Mouse (Mus musculus): Measurements from ENCODE around the gene Gm42688. TPM values are rescaled to one million over a fixed set of nuclear protein-coding genes. Genes with fewer than 3 reads are reported as not detected.
A peak's percentile ranks its signal among the peaks of the same experiment; 100 is the strongest.

The Gm42688 gene
- polyA plus RNA-seq (2012; ENCODE audit: insufficient read depth, insufficient read length, low replicate concordance, missing spikeins): not detected in 2 replicates

GRCm38 (mm10) chr6:83101316-83101687, at the start of gene Gm42688, which contains the start of gene Ccdc142:
Gene Gm42688 (plus strand): TSS chr6:83101617.
Gene Ccdc142 (plus strand): TSS chr6:83101601.
- TF ChIP-seq CTCF (IDR thresholded peaks at IDR 0.05; ENCODE audit: insufficient read depth, low read depth, low read length) (no peak), POLR2A (IDR thresholded peaks at IDR 0.05; ENCODE audit: insufficient read depth, low read depth, low read length) (no peak)
- Histone ChIP-seq H3K4me1 (ENCODE audit: control insufficient read depth, insufficient read depth, low read length) (peaks cover 18% of the 10 kb centered on the region), H3K4me3 (ENCODE audit: insufficient read depth, low read depth, low read length) (peak within 1 kb of the TSS; percentile 70), H3K27ac (ENCODE audit: insufficient read depth, low read depth, low read length) (0 out of 2 replicates have a peak within 1 kb of the TSS, but pooled peaks have one; percentile 10)
- WGBS: under 1% methylated on average over 25 of the region's 25 CpGs

DNA sequence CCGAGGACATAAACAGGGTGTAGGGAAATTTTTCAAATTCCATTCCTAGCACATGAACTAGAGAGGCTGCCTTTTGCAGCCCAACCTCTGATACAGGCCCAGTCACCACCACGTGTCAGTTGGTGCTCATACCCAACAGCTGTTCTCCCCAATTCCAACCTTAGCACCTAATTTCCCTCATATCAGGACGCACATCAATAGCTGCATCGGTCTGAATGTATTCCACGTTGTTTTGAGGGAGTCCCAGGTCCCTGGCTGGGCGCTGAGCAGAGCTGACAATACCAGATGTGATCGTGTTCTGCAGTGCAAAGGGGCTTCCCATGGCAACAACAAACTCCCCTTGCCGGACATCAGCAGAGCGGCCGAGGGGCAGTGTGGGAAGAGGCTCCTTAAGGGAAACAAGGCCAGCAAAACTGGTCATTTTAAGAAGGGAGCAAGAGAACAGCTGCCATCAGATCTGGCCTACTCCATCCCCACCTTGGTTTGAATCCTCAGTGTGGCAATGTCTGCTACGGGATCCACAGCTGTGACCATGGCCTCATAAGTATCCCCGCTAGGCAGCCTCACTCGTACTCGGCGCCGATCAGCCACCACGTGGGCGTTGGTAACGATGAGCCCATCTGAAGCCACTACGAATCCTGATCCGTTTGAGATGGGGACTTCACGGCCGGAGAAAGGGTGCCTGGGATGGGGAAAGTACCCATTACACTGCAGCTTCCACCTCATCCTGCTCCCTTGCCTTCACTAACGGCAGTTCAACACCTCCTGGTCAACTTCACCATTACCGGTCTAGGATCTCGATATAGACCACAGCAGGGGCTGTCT, 48.1 kb upstream of the Gm42688 start:
- no peak for TF ChIP-seq CTCF (IDR thresholded peaks at IDR 0.05; ENCODE audit: insufficient read depth, low read depth, low read length)
- H3K4me3 ChIP-seq (ENCODE audit: insufficient read depth, low read depth, low read length): peak overlapping the region; percentile 82
- no peak overlapping the region for H3K27ac ChIP-seq (ENCODE audit: insufficient read depth, low read depth, low read length)
- H3K4me1 ChIP-seq (ENCODE audit: control insufficient read depth, insufficient read depth, low read length): peaks cover 20% of the 10 kb centered on the region
- 3% methylated on average over 26 of the region's 26 CpGs for WGBS

DNA sequence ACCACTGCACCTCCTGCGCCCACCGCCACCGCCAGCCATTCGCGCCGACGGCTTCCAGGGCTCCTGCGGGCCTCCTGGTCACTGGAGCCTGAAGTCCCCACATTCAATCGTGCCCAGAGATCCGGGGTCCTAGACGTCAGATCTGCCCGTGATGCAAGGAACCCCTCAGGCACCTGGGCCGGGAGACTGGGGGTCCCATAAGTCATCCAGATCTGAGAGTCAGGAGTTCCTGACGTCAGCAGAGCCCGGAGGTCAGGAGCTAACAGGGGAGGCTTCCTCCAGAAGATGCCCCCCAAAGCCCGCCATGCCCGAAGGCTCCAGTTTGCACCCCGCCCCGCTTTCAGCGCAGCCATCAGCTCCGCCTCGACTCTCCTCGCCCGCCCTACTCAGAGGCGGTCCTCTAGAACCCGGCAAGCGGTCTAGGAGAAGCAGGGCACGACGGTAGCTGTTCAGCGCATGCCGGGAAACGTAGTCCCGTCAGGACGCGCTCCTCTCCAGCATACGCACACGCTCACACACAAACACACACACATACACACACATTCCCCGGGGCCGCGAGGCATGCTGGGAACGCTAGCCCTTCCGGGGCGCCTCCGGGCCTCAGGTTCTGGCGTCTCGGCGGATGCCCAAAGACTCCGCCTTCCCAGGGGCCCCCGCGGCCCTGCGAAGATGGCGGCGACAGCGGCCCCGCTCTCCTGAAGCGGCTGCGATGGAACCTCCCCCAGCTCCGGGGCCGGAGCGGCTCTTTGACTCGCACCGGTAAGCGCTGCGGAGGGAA, 47.2 kb upstream of the Gm42688 start, which contains the start of gene Aup1:
Gene Aup1, plus strand, starts transcription at position 448 of the 778 bp plus-strand sequence.
- under 1% methylated on average over 64 of the region's 64 CpGs for WGBS
- H3K27ac ChIP-seq (ENCODE audit: insufficient read depth, low read depth, low read length): peak within 1 kb of the TSS; percentile 63
- TF ChIP-seq CTCF (IDR thresholded peaks at IDR 0.05; ENCODE audit: insufficient read depth, low read depth, low read length) (no peak), POLR2A (IDR thresholded peaks at IDR 0.05; ENCODE audit: insufficient read depth, low read depth, low read length) (peak; percentile 64; the same call in 1 of the 2 replicates)
- H3K4me3 ChIP-seq (ENCODE audit: insufficient read depth, low read depth, low read length): peak within 1 kb of the TSS; percentile 82
- peaks cover 20% of the 10 kb centered on the region for H3K4me1 ChIP-seq (ENCODE audit: control insufficient read depth, insufficient read depth, low read length)

DNA sequence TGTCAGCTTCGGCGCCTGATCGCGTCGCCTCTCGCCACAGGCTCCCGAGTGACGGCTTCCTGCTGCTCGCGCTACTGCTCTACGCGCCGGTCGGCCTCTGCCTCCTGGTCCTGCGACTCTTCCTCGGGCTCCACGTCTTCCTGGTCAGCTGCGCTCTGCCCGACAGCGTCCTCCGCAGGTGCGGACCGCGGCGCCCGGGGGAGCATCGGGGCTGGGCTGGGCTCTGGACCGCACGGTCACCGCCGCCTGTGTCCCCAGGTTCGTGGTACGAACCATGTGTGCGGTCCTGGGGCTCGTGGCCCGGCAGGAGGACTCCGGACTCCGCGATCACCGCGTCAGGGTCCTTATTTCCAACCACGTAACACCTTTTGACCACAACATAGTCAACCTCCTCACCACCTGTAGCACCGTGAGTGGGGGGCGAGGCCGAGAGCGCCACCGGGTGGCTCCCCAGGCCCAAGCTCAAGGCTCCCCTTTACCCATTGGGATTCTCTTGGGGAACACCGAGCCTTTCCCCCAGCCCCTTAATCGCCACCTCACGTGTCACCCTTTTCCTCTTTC, 46.5 kb upstream of the Gm42688 start, which contains the start of gene Htra2:
Gene Htra2, minus strand, starts transcription at position 403 of the 561 bp plus-strand sequence.
- TF ChIP-seq CTCF (IDR thresholded peaks at IDR 0.05; ENCODE audit: insufficient read depth, low read depth, low read length) (peak; percentile 15; the same call in 1 of the 2 replicates), POLR2A (IDR thresholded peaks at IDR 0.05; ENCODE audit: insufficient read depth, low read depth, low read length) (no peak)
- Histone ChIP-seq H3K27ac (ENCODE audit: insufficient read depth, low read depth, low read length) (peak within 1 kb of the TSS; percentile 63), H3K4me1 (ENCODE audit: control insufficient read depth, insufficient read depth, low read length) (peaks cover 20% of the 10 kb centered on the region), H3K4me3 (ENCODE audit: insufficient read depth, low read depth, low read length) (peak within 1 kb of the TSS; percentile 82)
- WGBS: under 1% methylated on average over 50 of the region's 50 CpGs

DNA sequence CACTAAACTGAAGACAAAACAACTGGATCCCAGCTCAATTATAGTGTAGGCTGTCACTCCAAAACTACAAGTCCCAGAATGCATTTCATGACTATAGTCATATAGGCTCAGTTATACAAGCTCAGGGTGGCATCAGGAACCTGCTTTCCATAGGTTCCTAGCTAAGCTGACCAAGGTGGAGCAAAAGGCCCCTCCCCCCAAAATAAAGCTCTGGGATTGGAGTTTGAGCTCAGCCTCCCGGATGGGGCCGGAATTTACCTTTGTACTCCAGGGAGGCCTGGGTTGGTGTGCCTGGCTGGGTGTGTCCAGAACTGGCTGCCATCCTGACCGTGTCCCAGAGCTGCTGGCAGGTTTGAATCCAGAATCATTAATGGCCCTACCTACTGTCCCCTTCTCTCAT, 43.6 kb upstream of the Gm42688 start, which contains the start of gene Dqx1:
Gene Dqx1, plus strand, starts transcription at position 55 of the 400 bp plus-strand sequence.
- Histone ChIP-seq H3K4me1 (ENCODE audit: control insufficient read depth, insufficient read depth, low read length) (peaks cover 18% of the 10 kb centered on the region), H3K27ac (ENCODE audit: insufficient read depth, low read depth, low read length) (no peak within 1 kb of the TSS), H3K4me3 (ENCODE audit: insufficient read depth, low read depth, low read length) (no peak within 1 kb of the TSS)
- WGBS: 47% methylated on average over 3 of the region's 3 CpGs
- no peak for TF ChIP-seq POLR2A (IDR thresholded peaks at IDR 0.05; ENCODE audit: insufficient read depth, low read depth, low read length)
- TF ChIP-seq CTCF (IDR thresholded peaks at IDR 0.05; ENCODE audit: insufficient read depth, low read depth, low read length): no peak

DNA sequence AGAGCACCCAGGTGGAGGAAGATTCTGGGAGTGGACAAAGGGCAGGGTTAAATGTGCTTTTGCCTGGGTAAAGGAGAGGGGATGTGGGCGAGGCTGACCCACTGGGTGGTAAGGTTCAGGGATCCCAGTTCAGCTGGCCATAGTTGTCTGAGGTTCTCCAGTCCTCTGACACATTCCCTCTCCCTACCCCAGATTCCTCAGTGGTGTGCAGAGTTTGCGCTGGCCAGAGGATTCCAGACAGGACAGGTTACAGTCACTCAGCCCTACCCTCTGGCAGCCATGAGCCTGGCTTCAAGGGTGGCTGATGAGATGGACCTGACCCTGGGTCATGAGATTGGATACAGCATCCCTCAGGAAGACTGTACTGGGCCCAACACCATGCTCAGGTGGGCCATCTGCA, 42.7 kb upstream of the Gm42688 start:
- no peak for TF ChIP-seq POLR2A (IDR thresholded peaks at IDR 0.05; ENCODE audit: insufficient read depth, low read depth, low read length)
- no peak for TF ChIP-seq CTCF (IDR thresholded peaks at IDR 0.05; ENCODE audit: insufficient read depth, low read depth, low read length)
- 82% methylated on average over 2 of the region's 2 CpGs for WGBS
- no peak overlapping the region for H3K4me3 ChIP-seq (ENCODE audit: insufficient read depth, low read depth, low read length)

DNA sequence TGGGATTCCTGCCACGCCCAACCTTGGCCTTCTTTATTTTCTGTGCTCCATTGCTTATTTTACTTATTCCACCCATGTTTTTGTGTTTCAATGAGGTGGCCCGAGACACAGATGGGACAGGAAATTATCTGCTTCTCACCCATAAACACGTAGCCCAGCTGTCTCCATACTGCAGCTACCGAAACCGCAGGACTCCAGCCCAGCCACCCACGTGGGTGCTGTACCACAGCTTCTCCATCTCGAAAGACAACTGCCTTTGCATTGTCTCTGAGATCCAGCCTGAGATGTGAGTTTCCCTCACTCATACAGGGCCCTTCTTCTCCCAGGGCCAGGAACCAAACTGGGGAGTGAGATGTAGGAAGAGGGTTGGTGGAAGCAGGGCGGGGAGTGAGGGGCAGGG, 35.4 kb upstream of the Gm42688 start:
- Histone ChIP-seq H3K27ac (ENCODE audit: insufficient read depth, low read depth, low read length) (no peak overlapping the region), H3K4me1 (ENCODE audit: control insufficient read depth, insufficient read depth, low read length) (peaks cover 8% of the 10 kb centered on the region), H3K4me3 (ENCODE audit: insufficient read depth, low read depth, low read length) (no peak overlapping the region)
- TF ChIP-seq CTCF (IDR thresholded peaks at IDR 0.05; ENCODE audit: insufficient read depth, low read depth, low read length): no peak
- no peak for TF ChIP-seq POLR2A (IDR thresholded peaks at IDR 0.05; ENCODE audit: insufficient read depth, low read depth, low read length)
- WGBS: 34% methylated on average over 8 of the region's 8 CpGs

More for the DNA sequence above, 42.7 kb upstream of the Gm42688 start:
- H3K27ac ChIP-seq (ENCODE audit: insufficient read depth, low read depth, low read length): no peak overlapping the region
- peaks cover 10% of the 10 kb centered on the region for H3K4me1 ChIP-seq (ENCODE audit: control insufficient read depth, insufficient read depth, low read length)

DNA sequence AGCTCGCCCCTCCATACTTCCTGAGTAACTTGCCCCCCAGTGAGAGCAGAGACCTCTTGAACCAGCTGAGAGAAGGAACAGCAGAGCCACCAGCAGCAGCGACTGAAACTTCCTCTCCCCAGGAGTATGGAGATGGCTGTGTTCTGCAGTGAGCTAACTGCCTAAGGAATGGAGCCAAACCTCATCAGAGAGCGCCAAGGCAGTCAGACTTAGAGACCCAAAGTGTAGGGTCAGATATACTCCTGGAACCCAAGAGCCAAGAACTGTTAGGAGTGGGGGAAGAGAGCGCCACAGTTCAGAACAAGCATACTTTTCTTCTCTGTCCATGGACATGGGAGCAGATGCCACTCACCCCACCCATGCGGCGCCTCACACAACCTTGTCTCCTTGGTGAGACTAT, 35.0 kb upstream of the Gm42688 start:
- TF ChIP-seq POLR2A (IDR thresholded peaks at IDR 0.05; ENCODE audit: insufficient read depth, low read depth, low read length) (no peak), CTCF (IDR thresholded peaks at IDR 0.05; ENCODE audit: insufficient read depth, low read depth, low read length) (no peak)
- Histone ChIP-seq H3K4me1 (ENCODE audit: control insufficient read depth, insufficient read depth, low read length) (peaks cover 8% of the 10 kb centered on the region), H3K4me3 (ENCODE audit: insufficient read depth, low read depth, low read length) (no peak overlapping the region), H3K27ac (ENCODE audit: insufficient read depth, low read depth, low read length) (no peak overlapping the region)
- 33% methylated on average over 6 of the region's 6 CpGs for WGBS
